Mouse (Mus musculus) CD4-positive, CD25-positive, alpha-beta regulatory T cell, adult 4 months (primary cell): ENCODE results near the gene Pbx2. TPM values are rescaled to one million over a fixed set of nuclear protein-coding genes. Genes with fewer than 3 reads are reported as not detected.
A peak's percentile ranks its signal among the peaks of the same experiment; 100 is the strongest.

Experiments used
- ATAC-seq: one replicate; pipeline ENCODE4 v1.8.0; 2017
- polyA plus RNA-seq, 2 experiments: library from polyadenylated mRNA; unstranded; fragments of 100-300 nt; shearing (Covaris generic); gene quantifications; one replicate each; pipeline ENCODE4 v1.2.1; 2017

The Pbx2 gene
- polyA plus RNA-seq, 2 experiments from 2014 or later: 7.7 to 12.6 TPM

DNA sequence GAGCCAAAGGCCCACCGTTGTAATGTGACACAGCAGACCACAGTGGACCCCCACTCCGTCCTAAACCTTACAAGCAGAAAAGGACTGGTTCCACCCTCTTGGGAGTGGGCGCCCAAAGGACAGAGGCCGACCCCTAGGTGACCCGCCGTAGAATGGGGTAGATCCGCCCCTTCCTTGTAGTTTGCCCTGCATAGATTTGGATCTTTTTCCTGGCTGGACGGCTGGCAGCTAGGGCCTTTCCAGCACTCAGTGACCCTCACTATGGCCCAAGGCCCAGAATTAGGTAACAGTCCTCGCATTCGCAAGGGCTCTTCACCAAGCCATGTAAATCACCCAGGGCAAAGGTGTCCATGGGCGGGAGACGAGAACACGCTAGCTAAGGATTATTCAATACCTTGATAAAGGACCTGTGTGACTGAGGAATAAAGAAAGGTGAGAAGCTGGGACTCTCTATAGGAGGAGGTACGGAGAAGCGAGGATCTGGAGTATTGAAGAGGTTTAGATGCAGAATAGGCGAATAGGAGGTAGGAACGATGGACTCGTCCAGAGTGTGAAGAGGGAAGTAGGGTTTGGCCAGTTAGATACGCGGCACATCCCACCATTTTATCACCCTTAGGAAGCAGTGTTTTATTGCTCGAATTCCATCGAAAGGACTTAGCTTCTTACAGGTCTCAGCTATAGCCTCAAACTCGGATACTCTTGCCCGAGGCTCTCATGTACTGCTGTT, 13.6 kb downstream of the Pbx2 start:
- no peak for ATAC-seq

DNA sequence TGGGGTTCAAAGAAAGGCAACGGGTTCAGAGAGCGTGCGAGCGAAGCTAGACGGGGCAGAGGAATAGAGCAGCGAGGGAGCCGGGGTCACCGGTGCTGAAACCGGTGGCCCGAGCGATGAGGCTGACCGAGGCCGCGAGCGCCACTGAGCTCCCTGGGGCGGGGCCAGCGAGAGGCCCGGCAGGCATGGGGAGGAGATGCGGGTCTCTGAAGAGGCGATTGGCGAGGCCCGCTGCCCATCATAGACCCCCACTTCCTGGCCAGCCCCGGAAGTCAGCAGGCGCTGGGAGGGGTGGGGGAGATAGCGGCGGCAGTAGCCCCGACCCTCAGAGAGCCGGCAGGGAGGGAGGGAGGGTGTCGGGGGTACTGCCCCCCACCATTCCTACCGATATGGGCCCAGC, 14.5 kb downstream of the Pbx2 start:
- ATAC-seq: peak; percentile 23

DNA sequence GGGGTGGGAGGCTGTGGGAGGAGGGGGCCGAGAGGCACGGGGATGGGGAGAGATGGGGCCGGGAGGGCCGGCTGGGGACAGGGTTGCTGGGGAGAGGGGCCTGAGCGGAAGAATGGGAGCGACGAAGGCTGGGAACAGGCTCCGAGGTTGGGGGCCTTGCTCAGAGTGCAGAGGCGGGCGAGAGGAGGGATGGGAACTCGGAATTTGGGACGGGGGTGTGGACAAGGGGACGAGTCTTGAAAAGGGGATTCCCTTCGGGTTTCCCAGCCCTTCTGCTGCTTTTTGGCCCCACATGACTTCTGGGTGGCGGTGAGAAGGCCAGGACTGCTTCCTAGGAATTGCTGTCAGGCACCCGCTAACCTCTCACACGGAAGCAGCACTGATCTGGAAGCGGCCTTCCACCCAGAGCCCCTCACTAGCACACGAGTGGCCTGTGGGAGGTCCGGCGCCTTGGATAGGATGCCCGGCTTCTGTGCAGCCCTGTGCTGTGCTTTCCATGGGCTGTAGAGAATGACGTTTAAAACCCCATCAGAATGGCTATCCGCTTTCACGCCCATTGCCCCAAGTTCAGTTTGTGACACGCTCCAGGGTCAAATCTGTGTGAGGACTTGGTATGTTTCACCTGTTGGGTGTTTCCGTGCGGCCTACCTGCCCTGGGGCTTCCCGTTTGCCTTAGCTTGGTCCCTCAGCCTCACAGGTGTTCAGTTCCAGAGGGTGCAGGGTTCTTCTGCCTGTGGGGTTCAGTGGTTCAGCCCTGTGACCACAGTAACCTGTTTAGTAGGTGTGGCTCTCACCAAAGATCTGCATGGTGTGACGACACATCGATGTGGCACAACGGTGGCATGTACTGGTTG, 15.3 kb downstream of the Pbx2 start:
- ATAC-seq: no peak

DNA sequence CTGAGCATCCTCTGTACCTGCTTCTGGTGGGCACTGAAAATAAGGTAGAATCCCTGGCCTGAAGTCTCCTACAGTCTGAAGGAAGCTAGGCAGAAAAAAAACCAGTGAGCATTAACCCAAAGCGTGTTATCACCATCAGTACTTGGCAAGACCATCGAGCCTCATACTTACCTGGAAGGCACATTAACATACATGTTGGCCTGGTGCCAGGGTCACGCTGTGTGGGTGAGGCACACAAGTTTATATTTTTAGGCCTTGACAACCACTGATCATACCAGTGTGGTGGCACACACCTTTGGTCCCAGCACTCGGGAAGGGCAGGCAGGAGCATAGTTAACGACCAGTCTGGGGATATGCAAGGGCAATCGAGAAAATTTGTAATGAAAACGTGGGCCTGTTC, 16.9 kb downstream of the Pbx2 start:
- no peak for ATAC-seq

DNA sequence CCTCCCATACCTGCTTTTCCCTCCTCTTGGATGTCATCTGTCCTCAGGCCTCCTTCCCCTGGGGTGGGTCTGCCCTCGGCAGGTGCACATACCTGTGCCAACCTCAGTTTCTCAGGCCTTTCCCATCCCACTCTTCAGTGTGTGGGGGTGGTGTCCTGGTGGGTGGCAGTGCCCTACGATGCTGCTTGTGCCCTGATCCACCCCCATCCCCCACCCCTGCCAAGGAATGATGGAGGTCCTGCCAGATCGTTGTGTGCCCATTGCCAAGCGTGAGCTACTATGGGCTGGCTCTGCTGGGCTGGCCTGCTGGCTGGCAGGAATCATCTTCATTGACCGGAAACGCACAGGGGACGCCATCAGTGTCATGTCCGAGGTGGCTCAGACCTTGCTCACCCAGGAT, 20.0 kb downstream of the Pbx2 start:
- ATAC-seq: no peak

DNA sequence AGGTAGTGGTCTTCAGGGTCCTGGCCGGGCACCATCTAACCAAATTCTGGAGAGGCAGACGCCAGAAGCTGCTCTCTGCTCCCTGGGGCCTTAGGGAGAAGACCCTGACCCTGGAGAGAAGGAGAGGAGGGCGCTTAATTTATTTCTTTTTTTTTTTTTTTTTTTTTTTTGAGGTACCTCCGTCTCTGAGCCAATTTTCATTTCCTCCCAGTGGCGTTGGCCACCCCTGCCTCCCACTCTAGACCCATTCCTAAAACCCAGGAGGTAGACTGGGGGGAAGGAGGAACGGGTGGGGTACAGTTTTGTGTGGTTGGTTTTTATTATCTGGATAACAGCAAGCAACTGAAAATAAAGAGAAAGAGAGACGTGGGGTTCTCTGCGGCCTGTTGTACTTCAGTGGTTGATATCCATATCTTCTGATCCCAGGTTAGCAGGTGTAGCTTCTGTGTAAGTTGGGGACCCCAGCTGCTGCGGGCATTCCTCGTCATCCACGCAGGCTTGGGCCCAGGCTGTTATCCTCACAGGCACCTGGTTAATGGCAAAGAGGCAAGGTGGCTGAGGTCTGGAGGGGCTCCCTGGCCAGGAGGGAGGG, 22.1 kb downstream of the Pbx2 start:
- no peak for ATAC-seq

DNA sequence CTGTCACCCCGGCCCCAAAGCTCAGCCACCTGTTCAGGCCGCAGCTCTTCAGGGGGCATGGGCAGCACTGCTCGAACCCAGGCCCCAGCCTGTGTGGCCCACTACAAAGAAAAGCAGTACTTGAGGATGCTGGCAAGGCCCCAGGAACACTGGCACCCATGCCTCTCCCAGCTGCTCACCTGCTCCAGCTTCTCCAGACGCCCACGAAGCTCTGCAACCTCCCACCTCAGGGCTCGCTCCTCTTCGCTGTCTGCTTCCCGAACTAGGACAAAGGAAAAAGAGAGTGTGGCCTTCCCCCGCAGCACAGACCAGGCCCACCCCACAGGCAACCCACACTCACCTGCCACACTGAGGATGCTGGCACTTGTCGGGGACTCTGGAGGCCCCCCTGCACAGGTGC, 22.8 kb downstream of the Pbx2 start:
- ATAC-seq: no peak

DNA sequence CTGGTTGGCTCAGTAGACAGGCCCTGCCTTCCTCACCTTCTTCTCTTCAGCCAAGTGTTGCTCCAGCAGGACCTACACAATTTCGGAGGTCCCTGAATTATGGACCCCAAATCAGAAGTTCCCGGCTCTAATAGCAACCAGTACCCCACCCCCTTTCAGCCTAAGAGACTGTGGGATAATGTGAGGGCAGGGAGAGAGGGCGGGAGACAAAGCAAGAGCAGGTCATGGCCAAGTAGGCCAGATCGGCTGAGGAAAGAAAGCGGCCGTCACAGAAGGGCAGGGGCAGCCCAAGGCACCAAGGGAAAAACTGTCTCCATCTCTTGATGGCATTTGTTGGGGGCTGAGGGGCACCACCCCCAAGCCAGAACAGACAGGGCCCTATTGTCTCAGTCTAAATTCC, 24.8 kb downstream of the Pbx2 start, which contains the start of gene Egfl8:
TSS of gene Egfl8 (minus strand) at position 101 of the 400 bp plus-strand sequence.
- ATAC-seq: no peak

DNA sequence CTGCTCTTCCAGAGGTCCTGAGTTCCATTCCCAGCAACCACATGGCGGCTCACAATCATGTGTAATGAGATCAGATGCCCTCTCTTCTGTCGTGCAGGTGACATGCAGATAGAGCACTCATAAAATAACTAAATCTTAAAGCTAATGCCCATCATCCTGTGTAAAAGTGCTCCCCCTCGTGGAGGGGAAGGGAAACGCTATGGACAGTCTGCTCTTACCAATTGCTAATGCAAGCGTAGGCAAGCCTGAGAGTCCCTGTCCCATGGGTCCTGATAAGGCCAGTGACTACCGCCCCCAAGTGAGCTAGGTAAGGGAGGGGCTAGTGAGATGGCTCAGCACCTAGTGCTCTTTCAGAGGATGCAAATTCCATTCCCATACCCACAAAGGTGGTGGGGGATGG, 27.9 kb downstream of the Pbx2 start:
- ATAC-seq: peak; percentile 84

DNA sequence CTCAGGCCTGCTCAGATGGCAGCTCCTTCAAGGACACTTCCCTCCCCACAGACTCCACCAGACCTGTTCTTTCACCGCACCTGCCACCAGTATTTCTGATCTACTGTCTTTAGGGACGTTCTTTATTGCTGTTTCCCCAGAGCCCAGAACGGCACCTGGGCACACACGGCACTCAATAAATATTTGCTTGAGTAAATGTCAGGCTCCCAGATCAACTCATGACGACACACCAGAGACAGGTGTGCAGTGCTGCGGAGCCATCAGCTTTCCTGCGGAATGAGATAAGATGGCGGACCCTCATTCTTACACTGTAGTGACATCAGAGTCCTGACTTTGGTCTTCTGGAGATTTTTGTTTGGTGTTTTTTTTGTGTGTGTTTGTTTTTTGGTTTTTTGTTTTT, 29.9 kb downstream of the Pbx2 start:
- no peak for ATAC-seq

DNA sequence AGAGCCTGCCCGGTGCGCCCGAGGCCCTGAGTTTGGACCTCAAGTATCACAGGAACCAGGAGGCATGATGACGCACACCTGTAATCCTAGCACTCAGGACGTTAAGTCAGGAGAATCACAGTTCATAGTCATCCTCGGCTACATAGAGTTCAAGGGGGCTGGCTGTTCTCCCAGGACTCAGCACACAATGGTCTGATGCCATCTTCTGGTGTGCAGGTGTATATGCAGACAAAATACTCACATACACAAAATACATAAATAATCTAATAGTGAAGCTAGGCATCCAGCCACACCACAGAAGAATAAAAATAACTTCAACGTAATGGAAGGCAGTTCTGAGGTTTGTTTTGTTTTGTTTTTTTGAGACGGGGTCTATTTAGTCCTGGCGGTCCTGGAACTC, 32.1 kb downstream of the Pbx2 start:
- no peak for ATAC-seq

DNA sequence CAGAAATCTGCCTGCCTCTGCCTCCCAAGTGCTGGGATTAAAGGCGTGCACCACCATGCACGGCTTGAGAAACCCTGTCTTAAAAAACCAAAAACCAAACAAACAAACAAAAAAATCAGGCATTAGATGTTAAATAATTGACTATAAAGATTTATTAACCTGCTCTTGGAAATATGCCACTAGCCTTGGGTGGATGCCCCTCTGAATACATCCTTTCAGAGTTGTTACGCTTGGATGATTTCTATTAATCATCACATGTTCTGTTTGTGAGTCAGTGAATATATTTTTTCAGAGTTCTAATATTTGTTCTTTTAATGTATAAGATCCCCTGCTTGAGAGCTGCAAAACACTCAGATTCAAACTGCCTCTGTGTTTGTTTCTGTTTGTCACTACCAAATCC, 33.9 kb downstream of the Pbx2 start:
- no peak for ATAC-seq

DNA sequence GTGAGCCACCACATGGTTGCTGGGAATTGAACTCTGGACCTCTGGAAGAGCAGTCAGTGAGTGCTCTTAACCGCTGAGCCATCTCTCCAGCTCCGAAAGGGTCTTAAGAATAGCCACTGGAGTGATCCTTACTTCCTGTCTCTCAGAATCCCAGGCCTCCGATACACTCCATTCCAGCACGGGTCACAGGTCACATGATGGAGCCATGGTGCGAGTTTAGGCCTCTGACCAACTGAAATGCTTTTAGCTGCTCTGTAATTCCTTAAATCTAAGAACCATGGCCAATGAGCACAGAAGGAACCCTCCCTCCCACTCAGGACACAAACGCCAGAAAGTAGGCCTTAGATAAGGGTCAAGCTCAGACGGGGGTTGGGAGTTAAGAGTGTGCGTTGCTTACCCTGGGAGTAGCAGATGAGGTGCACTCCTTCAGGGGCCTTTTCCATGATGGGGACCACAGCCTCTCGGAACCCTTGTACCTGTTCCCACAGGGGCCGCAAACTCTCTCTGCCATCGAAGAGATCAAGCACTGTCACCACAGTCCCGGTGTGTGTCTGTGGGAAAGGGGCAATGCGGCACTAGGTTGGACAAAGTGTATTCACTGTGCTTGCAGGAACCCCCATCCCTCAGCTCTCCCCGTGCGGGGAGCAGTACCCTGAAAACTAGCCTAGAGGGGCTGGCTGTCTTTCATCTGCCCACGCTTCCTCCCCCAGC, 35.2 kb downstream of the Pbx2 start:
- no peak for ATAC-seq

DNA sequence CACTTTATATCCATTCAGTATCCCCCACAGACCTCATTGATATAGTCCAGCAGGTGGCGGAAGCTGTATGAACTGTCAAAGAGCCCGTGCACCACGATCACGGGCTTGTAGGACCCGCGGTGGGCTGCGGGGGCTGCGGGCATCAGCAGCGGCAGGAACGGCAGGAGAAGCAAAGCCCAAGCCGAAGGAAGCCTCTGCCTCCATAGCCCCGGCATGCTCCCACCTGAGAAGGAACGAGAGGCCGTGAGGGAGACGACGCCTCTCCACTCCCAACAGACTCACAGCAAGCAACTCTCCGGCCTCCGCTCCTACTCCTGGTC, 35.7 kb downstream of the Pbx2 start:
- peak; percentile 19 for ATAC-seq

DNA sequence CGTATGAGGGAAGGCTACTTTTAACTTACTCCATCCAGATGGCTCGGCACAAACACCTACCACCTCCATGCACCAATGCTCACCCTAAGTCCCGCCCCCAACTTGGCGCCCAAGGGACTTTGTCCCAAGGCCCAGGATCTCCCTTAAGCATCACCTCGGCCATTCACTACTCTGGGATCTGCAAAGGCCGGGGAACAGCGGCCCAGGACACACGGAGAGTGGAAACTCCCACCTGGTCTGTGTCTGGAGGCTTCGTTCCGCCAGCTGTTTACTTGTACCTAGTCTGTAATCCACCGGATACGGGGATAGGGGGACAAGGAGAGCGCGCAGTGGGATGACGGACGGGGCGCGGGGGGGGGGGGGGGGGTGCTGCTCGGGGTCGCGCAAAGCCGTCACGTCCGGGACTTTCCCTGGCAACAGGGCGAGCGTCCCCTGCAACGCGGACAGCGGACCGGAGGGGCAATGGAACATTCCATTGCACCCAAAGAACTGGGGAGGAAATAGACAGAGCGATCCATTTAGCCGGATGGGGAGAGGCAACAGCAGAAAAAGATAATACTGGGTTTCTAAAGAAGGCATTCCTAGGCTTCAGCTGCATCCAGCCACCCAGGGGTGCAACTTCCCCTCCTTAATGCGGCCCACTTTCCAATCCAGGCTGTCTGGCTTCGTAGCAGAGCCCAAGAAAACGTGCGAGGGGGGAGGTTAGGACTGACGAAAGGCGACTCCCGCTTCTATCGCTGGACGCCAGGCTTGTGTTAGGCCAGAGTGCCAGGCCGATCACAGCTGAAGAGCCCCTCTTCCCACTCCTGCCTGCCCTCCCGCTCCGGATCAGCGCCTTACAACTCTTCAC, 36.3 kb downstream of the Pbx2 start:
- ATAC-seq: peak; percentile 62

DNA sequence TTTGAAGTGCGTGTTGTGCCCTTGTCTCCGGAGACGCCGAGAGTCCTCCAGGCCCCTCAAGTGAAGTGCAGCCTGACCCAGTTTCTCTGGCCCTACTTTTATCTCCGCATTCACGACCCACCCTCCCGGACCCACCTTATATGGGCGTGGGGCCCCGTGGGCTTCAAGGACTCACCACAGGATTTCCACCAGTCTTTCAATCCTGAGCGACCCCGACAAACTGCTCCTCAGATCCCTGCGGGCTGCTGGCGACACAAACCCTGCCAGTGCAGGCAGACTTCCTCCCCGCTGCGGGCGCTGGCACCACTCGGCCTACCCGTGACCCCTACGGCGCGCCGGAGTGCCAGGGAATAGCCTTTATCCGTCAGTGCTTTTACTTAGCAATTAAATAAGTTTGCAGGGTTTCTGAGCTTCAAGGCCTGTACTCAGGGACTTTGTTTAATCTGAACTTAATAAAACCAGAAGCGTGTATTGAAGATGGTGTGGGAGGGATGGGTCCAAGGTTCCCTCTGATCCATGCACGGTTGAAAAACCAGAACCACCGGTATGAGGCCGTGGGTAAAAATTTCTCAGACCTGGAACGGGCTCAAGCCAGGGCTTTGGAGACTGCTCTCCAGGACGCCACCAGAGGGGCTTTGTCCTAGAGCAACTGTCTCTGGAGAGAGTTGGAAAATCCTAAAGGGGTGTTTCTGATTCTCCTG, 37.0 kb downstream of the Pbx2 start, which contains the start of gene Ppt2:
TSS of gene Ppt2 (minus strand) at position 568 of the 701 bp plus-strand sequence.
- no peak for ATAC-seq

DNA sequence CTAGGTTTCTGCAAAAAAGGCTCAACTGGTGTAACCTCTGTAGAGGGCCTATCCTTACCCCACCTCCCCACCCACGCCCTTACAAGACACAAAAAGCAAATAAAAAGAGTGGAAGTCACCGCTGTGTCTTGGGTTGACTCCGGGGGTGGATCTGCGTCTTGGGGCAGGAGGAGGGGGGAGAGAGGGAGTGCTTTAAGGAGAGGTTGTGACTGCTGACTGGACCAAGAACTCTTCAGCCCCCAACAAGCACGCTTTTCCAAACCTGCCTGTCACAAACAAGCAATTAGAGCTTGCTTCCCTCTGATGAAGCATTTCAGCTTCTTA, 37.5 kb downstream of the Pbx2 start:
- ATAC-seq: no peak

DNA sequence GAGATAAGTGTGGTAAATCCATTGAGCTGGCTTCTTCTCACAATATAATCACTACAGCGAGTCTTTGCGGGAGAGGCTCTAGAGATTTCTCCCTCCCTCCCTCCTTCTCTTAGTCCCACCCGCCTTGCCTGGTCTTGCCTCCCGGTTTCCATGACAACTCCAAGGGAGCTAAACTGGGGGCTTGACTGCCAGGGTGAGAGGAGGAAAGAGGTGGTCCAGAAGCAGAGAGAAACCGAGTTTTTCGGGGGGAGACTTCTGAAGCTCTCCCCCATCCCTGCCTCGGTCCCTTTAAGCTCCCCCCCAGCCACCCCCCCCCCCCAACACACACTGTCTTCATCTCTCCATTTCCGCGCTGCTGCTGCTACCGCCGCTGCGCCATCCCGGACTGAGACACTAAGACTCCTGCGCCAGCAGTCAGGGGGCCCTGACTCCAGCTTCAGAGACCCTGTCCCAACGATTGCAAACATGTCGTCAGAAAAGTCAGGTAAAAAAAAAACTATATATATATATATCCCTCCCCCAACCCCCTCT, 38.2 kb downstream of the Pbx2 start, which contains the start of gene Prrt1:
TSS of gene Prrt1 (plus strand) at position 313 of the 531 bp plus-strand sequence.
- ATAC-seq: no peak

DNA sequence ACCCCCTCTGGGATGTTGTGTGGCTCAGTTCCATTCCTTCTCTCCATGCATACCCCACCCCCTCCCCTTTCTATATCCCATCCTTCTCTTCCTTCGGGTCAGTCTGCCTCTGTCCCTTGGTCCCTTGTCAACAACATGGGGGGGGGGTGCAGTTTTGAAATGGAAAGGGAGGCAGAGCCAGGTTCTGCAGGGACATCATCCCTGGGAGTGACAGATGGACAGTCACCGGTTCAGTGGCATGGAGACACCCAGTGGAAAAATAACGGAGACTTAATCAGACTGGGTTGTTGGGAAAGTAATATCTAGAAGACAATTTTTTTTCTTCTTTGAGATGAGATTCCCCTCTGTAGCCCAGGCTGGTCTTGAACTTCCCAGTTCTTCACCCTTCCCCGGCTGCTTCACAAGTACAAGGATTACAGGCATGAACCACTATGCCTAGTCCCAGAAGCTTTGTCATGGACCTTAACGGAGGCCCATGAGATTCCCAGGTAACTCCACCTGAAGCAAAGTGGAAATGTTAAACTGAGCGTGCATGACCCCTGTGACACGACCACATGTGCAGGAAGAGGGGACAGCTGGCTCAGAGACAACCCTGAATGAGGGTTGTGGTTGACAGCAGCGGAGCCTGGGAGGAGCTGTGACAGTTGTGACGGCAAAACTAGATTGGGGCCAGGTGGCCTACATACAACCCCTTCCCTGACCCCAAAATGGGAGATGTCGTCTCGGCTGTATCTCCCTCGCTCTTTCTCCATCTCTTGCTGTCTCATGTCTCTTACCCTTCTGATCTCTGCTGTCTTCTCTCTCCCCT, 38.9 kb downstream of the Pbx2 start:
- peak; percentile 48 for ATAC-seq

DNA sequence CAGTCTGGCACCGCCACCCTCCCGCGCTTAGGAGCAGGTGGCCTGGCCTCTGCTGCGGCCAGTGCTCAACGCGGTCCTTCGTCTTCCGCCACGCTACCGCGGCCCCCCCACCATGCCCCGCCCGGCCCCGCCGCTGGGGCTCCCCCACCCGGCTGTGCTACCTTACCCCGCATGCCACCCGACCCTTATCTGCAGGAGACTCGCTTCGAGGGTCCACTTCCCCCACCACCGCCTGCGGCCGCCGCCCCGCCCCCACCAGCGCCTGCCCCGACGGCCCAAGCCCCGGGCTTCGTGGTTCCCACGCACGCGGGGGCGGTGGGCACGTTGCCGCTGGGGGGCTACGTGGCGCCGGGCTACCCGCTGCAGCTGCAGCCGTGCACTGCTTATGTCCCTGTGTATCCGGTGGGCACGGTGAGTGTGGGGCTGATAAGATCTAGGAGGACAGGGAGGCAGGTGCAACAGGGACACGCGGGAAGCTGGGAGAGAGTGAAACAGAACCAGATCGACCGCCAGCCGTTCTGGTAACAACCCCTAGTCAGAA, 39.8 kb downstream of the Pbx2 start:
- no peak for ATAC-seq
